Mouse (Mus musculus) G1E-ER4 (cell line): ENCODE data around the gene Plekhg3. TPM values are rescaled to one million over a fixed set of nuclear protein-coding genes. Genes with fewer than 3 reads are reported as not detected.

Experiments used
- GATA1 ChIP-seq: IDR thresholded peaks from one replicate; pipeline ENCODE4 v1.8.0; 2012; ENCODE audit warnings: low read length, inconsistent platforms
- polyA plus RNA-seq: library from polyadenylated mRNA; stranded (reverse); fragments of >175 nt; gene quantifications from 2 replicates; pipeline ENCODE4 v1.2.3, GENCODE M21; 2012

Plekhg3 gene
- polyA plus RNA-seq, 1 experiment = 0.03 TPM

GRCm38 (mm10) chr12:76583454-76583853 is 52.8 kb downstream of the Plekhg3 start:
- no peak for TF ChIP-seq GATA1

GRCm38 (mm10) chr12:76585028-76585427 is 54.3 kb downstream of the Plekhg3 start:
- no peak for TF ChIP-seq GATA1

GRCm38 (mm10) chr12:76587357-76587756 is 56.7 kb downstream of the Plekhg3 start:
- TF ChIP-seq GATA1 = no peak

- TF ChIP-seq GATA1 = no peak
Measured at GRCm38 (mm10) chr12:76589531-76589930, 58.8 kb downstream of the Plekhg3 start.

- no peak for TF ChIP-seq GATA1
Measured at GRCm38 (mm10) chr12:76591037-76591436, 60.3 kb downstream of the Plekhg3 start.

GRCm38 (mm10) chr12:76592213-76592612 is 61.5 kb downstream of the Plekhg3 start:
- TF ChIP-seq GATA1 = no peak

- no peak for TF ChIP-seq GATA1
Measured at GRCm38 (mm10) chr12:76593254-76593653, 62.6 kb downstream of the Plekhg3 start.

GRCm38 (mm10) chr12:76593839-76594322 is 63.2 kb downstream of the Plekhg3 start:
- no peak for TF ChIP-seq GATA1

GRCm38 (mm10) chr12:76594556-76594955 is 63.9 kb downstream of the Plekhg3 start:
- TF ChIP-seq GATA1 = no peak

- no peak for TF ChIP-seq GATA1
Measured at GRCm38 (mm10) chr12:76595830-76596229, 65.1 kb downstream of the Plekhg3 start.

- peak; percentile 52 for TF ChIP-seq GATA1
Measured at GRCm38 (mm10) chr12:76596292-76597023, 65.8 kb downstream of the Plekhg3 start.

GRCm38 (mm10) chr12:76597577-76598100 is 66.9 kb downstream of the Plekhg3 start:
- no peak for TF ChIP-seq GATA1

GRCm38 (mm10) chr12:76598196-76598928 is 67.7 kb downstream of the Plekhg3 start:
- TF ChIP-seq GATA1 = no peak

GRCm38 (mm10) chr12:76603779-76604178 is 73.1 kb downstream of the Plekhg3 start:
- no peak for TF ChIP-seq GATA1

- no peak for TF ChIP-seq GATA1
Measured at GRCm38 (mm10) chr12:76604546-76604945, 73.9 kb downstream of the Plekhg3 start.

GRCm38 (mm10) chr12:76605837-76606236 is 75.1 kb downstream of the Plekhg3 start:
- no peak for TF ChIP-seq GATA1
